Mouse (Mus musculus) ES-Bruce4 (cell line): ENCODE measurements around the gene Tmem88. TPM values are rescaled to one million over a fixed set of nuclear protein-coding genes. Genes with fewer than 3 reads are reported as not detected.

ENCODE experiments used
- H3K27ac ChIP-seq: 2 replicates; pipeline ENCODE4 v1.5.1; 2012; ENCODE audit warnings: low read length, inconsistent platforms; ENCODE audit not compliant: insufficient read depth
- H3K27me3 ChIP-seq: 2 replicates; pipeline ENCODE4 v1.6.1; 2012; ENCODE audit warnings: mild to moderate bottlenecking, low read length, inconsistent platforms; ENCODE audit not compliant: control insufficient read depth, poor library complexity, insufficient read depth, severe bottlenecking
- H3K36me3 ChIP-seq: 2 replicates; pipeline ENCODE4 v1.6.1; 2012; ENCODE audit warnings: inconsistent platforms, mild to moderate bottlenecking, low read length, moderate library complexity; ENCODE audit not compliant: control insufficient read depth, poor library complexity, insufficient read depth, severe bottlenecking
- H3K4me1 ChIP-seq: one replicate; pipeline ENCODE4 v1.8.1; 2011; ENCODE audit warnings: low read length; ENCODE audit not compliant: control insufficient read depth, insufficient read depth
- H3K4me3 ChIP-seq: 2 replicates; pipeline ENCODE4 v1.5.1; 2011; ENCODE audit warnings: low read depth, mild to moderate bottlenecking, low read length
- H3K9ac ChIP-seq: 2 replicates; pipeline ENCODE4 v1.6.1; 2012; ENCODE audit warnings: low read depth, mild to moderate bottlenecking, inconsistent platforms; ENCODE audit not compliant: poor library complexity, severe bottlenecking
- H3K9me3 ChIP-seq: replicated peaks from 2 replicates; pipeline ENCODE4 v1.6.1; 2012; ENCODE audit warnings: mild to moderate bottlenecking, low read length, inconsistent platforms; ENCODE audit not compliant: control insufficient read depth, poor library complexity, insufficient read depth, severe bottlenecking
- CTCF ChIP-seq: IDR thresholded peaks from one replicate; pipeline ENCODE4 v1.8.1; 2011; ENCODE audit warnings: low read depth, low read length
- EP300 ChIP-seq: IDR thresholded peaks from 2 replicates; pipeline ENCODE4 v1.6.1; 2011; ENCODE audit warnings: low read depth, low read length; ENCODE audit not compliant: insufficient read depth
- POLR2A ChIP-seq: IDR thresholded peaks from one replicate; pipeline ENCODE4 v1.8.1; 2011; ENCODE audit warnings: low read length; ENCODE audit not compliant: insufficient read depth
- polyA plus RNA-seq: library from polyadenylated mRNA; stranded (reverse); fragments of >200 nt; gene quantifications from 2 replicates; pipeline ENCODE4 v1.2.4, GENCODE M21; 2011; ENCODE audit warnings: low read depth; ENCODE audit not compliant: missing spikeins, insufficient read depth, insufficient read length

Tmem88 gene
- polyA plus RNA-seq, 1 experiment, result 15.7 TPM

GRCm38 (mm10) chr11:69371601-69372000 is 26.4 kb downstream of the Tmem88 start:
- Histone ChIP-seq H3K9me3 (no peaks in the 10 kb centered on the region), H3K4me3 (no peak overlapping the region), H3K36me3 (no peaks in the 10 kb centered on the region), H3K4me1 (no peaks in the 10 kb centered on the region), H3K27me3 (peaks cover 14% of the 10 kb centered on the region), H3K9ac (no peak overlapping the region), H3K27ac (no peak overlapping the region)
- TF ChIP-seq CTCF, result no peak

DNA sequence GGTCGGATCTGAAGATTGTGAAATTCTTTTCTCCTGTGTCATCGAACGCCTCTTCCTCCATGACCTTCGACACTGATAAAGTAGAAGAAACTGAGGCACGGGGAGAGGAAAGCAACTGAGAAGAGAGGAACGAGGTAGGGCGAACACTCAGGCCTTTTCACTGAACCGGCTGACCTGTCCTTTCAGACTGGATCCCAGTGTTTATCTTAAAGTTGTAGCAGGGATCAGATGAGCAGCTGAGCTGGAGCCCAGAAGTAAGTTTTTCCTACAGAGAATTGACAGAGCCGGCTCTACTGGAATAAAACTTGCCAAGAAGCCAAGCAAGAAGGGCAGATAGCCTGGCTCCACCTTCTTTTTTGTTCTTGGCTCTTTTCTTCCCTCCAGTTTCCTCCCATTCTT is 27.2 kb downstream of the Tmem88 start:
- TF ChIP-seq CTCF (no peak), EP300 (no peak), POLR2A (no peak)
- H3K9ac ChIP-seq, result no peak overlapping the region
- no peaks in the 10 kb centered on the region for H3K9me3 ChIP-seq
- H3K27me3 ChIP-seq, result peaks cover 14% of the 10 kb centered on the region
- no peak overlapping the region for H3K4me3 ChIP-seq
- H3K27ac ChIP-seq, result peak overlapping the region; percentile 15; the same call in 1 of the 2 replicates
- no peaks in the 10 kb centered on the region for H3K4me1 ChIP-seq
- H3K36me3 ChIP-seq, result no peaks in the 10 kb centered on the region

- H3K4me1 ChIP-seq, result no peaks in the 10 kb centered on the region
- H3K36me3 ChIP-seq, result no peaks in the 10 kb centered on the region
- no peak overlapping the region for H3K9ac ChIP-seq
- H3K4me3 ChIP-seq, result no peak overlapping the region
- peaks cover 14% of the 10 kb centered on the region for H3K27me3 ChIP-seq
- H3K27ac ChIP-seq, result peak overlapping the region; percentile 15; the same call in 1 of the 2 replicates
- no peaks in the 10 kb centered on the region for H3K9me3 ChIP-seq
- no peak for TF ChIP-seq CTCF
- TF ChIP-seq EP300, result no peak
- no peak for TF ChIP-seq POLR2A
Measured at GRCm38 (mm10) chr11:69369990-69370816, 27.8 kb downstream of the Tmem88 start.

DNA sequence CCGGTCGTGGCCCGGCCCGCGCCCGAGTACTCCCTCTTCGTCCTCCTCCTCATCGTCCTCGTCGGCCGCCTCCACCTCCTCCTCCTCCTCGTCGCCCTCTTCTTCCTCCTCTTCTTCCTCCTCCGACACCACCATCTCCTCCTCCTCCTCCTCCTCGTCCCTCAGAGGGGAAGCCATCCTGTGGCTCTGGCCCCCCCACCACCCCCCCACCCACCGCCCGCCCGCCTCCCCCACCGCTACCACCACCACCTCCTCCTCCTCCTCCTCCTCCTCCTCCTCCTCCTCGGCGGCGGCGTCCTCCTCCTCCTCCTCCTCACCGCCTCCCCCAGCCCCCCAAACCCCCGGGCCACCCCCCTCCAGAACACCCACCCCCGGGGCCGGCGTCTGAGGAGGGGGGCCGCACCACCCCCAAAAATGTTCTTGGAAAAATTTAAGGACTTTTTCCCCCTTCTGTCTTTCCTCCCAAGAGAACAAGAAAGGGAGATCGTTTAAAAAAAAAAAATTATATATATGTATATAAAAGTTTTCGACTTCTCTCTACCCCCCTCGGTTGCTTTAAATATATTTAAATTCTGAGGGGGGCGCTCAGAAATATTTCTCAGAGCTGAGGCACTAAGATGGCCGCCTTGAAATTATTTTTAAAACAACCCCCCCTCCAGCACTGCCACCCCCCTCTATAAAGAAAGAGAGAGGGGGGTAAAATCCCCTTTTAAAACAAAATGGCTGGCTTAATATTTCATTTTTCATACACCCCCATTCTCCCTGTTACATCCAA is 28.6 kb downstream of the Tmem88 start, which contains the start of gene Chd3:
Gene Chd3 (minus strand): TSS at position 192 of the 775 bp plus-strand sequence.
- TF ChIP-seq CTCF (no peak), POLR2A (no peak), EP300 (no peak)
- Histone ChIP-seq H3K4me3 (peak within 1 kb of the TSS; percentile 81), H3K27me3 (peaks cover 14% of the 10 kb centered on the region), H3K27ac (no peak within 1 kb of the TSS), H3K4me1 (peaks cover 4% of the 10 kb centered on the region), H3K36me3 (no peaks in the 10 kb centered on the region), H3K9me3 (no peaks in the 10 kb centered on the region), H3K9ac (peak within 1 kb of the TSS; percentile 96)

GRCm38 (mm10) chr11:69368356-69369214 is 29.4 kb downstream of the Tmem88 start:
- Histone ChIP-seq H3K9me3 (no peaks in the 10 kb centered on the region), H3K4me1 (peaks cover 4% of the 10 kb centered on the region), H3K9ac (peak overlapping the region; percentile 96), H3K36me3 (no peaks in the 10 kb centered on the region), H3K4me3 (peak overlapping the region; percentile 81), H3K27ac (no peak overlapping the region), H3K27me3 (peaks cover 14% of the 10 kb centered on the region)
- TF ChIP-seq POLR2A (no peak), EP300 (no peak), CTCF (no peak)
